Mouse (Mus musculus) limb, embryonic 12.5 days (tissue): ENCODE data around the gene Dscam. TPM values are rescaled to one million over a fixed set of nuclear protein-coding genes. Genes with fewer than 3 reads are reported as not detected.

Experiments used
- ATAC-seq: fragments of 200-750 bp; cut with Nextera tagmentation; 2 replicates; pipeline ENCODE4 v1.8.0; 2017; ENCODE audit warnings: low read depth, moderate TSS enrichment; ENCODE audit not compliant: insufficient number of reproducible peaks, insufficient read depth, low FRiP score, low TSS enrichment
- H3K27ac ChIP-seq: fragments of 300-500 bp; sonication (generic); 2 replicates; pipeline ENCODE4 v1.5.1; 2016; ENCODE audit warnings: mild to moderate bottlenecking, moderate library complexity
- H3K27me3 ChIP-seq: fragments of 300-500 bp; sonication (generic); 2 replicates; pipeline ENCODE4 v1.6.1; 2016; ENCODE audit warnings: mild to moderate bottlenecking, moderate library complexity
- H3K36me3 ChIP-seq: fragments of 300-500 bp; sonication (generic); 2 replicates; pipeline ENCODE4 v1.6.1; 2016; ENCODE audit warnings: mild to moderate bottlenecking, moderate library complexity
- H3K4me1 ChIP-seq: fragments of 300-500 bp; sonication (generic); replicated peaks from 2 replicates; pipeline ENCODE4 v1.6.1; 2016
- H3K4me2 ChIP-seq: fragments of 300-500 bp; sonication (generic); 2 replicates; pipeline ENCODE4 v1.6.1; 2016; ENCODE audit warnings: mild to moderate bottlenecking, moderate library complexity
- H3K4me3 ChIP-seq: fragments of 300-500 bp; sonication (generic); replicated peaks from 2 replicates; pipeline ENCODE4 v1.5.1; 2016; ENCODE audit warnings: mild to moderate bottlenecking
- H3K9ac ChIP-seq: fragments of 300-500 bp; sonication (generic); replicated peaks from 2 replicates; pipeline ENCODE4 v1.6.1; 2016; ENCODE audit warnings: mild to moderate bottlenecking, moderate library complexity
- H3K9me3 ChIP-seq: fragments of 300-500 bp; sonication (generic); 2 replicates; pipeline ENCODE4 v1.6.1; 2016; ENCODE audit warnings: mild to moderate bottlenecking, moderate library complexity
- WGBS: fragments of 180-500 bp; shearing (Covaris S2); methylation state at CpG from one replicate; pipeline ENCODE4 v1.1.7; 2016; 5-methylcytosine and 5-hydroxymethylcytosine counted together
- polyA plus RNA-seq: library from polyadenylated mRNA; unstranded; fragments of >200 nt; fragmentation: Nextera tagmentation; extraction: Ambion mirVana; gene quantifications from 2 replicates; pipeline ENCODE4 v1.2.1, GENCODE M21; 2016

The Dscam gene
- 0.08 TPM in 1 of 2 replicates, not detected in the other for polyA plus RNA-seq

DNA sequence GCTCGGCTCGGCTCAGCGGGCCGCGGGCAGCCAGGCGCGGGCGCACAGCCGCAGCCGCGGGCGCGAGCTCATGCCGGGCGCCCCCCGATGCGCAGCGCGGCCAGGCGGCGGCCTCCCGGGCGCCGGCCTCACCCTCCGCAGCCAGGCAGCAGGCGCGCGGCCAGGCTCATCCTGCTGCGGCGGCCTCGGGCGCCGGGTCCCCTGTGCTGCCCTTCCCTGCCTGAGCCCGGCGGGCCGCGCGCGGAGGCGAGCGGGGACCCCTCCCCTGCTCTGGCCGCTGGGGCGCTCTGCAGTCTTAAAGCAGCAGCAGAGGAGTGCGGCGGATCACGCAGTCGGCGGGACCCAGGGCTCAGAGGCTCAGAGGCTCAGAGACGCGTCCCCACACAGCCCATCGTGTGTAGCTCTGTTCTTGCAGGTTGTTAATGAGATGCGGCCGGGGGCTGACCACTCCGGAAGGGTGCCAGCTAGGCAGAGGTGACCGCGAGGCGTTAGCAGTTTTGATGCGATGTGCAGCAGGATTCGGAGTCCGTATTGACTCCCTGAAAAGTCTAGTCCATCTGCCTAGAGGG lies at the start of gene Dscam:
Dscam (minus strand) TSS at position 240 of the 569 bp plus-strand sequence.
- Histone ChIP-seq H3K4me1 (peaks cover 14% of the 10 kb centered on the region), H3K27ac (no peak within 1 kb of the TSS), H3K27me3 (peaks cover 85% of the 10 kb centered on the region), H3K9me3 (no peaks in the 10 kb centered on the region), H3K9ac (peak within 1 kb of the TSS; percentile 50), H3K4me2 (peak within 1 kb of the TSS; percentile 91), H3K36me3 (no peaks in the 10 kb centered on the region), H3K4me3 (peak within 1 kb of the TSS; percentile 56)
- WGBS = 2% methylated on average over 57 of the region's 60 CpGs
- peak; percentile 2; the same call in 1 of the 2 replicates for ATAC-seq

DNA sequence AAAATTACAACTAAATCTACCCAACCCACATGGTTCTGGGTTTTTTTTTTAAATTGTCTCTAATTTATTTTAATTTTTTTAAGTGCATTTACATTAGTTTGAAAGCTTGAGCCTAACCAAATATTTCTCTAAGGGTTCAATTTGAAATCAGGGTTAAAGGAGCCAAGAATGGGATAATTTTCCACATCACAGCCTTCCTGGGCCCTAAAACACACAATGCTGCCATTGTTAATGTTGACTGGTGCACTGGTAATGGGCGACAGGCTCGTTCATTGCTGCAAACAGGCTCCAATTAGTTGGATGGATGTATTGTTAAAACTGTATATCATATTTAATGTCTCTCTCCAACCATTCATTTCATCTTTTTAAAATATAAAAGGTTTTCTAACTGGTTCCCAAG lies 48.8 kb upstream of the Dscam start:
- H3K4me2 ChIP-seq = no peak overlapping the region
- ATAC-seq = no peak
- H3K9ac ChIP-seq = no peak overlapping the region
- peaks cover 9% of the 10 kb centered on the region for H3K9me3 ChIP-seq
- H3K4me1 ChIP-seq = no peaks in the 10 kb centered on the region; the same call in 1 of the 2 replicates
- no peak overlapping the region for H3K27ac ChIP-seq
- H3K4me3 ChIP-seq = no peak overlapping the region
- H3K27me3 ChIP-seq = no peaks in the 10 kb centered on the region
- H3K36me3 ChIP-seq = no peaks in the 10 kb centered on the region
- 56% methylated on average over 2 of the region's 2 CpGs for WGBS

DNA sequence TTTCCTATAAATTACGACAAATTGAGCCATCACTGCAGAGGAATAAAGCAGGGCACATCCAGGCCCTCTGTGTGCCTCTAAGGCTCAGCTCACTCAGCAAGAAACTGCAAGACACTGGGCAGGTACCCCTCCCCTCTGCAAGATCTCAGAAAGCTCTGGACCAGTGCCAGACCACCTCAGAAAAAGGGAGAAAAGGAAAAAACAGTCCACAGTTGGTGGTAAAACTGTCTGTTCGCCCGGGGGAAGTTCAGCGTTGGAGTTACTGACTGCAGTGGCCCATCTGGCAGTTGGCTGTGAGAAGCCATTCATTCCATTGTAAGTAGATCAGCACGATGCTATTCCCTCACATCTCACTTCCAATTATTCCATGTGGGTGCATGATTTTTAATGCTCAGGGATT lies 39.4 kb upstream of the Dscam start:
- H3K27ac ChIP-seq = no peak overlapping the region
- 54% methylated on average over 5 of the region's 5 CpGs for WGBS
- no peaks in the 10 kb centered on the region for H3K27me3 ChIP-seq
- no peak overlapping the region for H3K4me2 ChIP-seq
- no peak overlapping the region for H3K4me3 ChIP-seq
- H3K36me3 ChIP-seq = no peaks in the 10 kb centered on the region
- no peak for ATAC-seq
- no peaks in the 10 kb centered on the region for H3K4me1 ChIP-seq
- no peak overlapping the region for H3K9ac ChIP-seq
- H3K9me3 ChIP-seq = peaks cover 4% of the 10 kb centered on the region

DNA sequence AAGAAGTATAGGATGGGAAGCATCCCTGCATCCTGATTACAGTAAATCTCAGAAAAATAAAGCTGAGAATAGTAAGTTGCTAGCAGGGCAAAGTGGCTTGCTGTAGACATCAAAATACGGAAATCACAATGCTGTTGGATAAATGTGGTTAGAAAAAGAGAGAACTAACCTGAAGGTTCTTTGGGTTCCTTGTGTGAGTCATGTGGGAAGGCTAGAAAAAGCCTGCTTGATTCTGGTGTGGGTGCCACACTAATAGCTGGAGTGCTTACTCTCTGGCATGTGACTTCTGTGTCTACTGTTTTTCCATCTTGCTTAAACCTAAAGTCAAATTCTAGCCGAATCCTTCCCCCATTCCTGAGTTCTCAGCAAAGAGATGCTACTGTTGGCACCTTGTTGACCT lies 37.7 kb upstream of the Dscam start:
- no peaks in the 10 kb centered on the region for H3K4me1 ChIP-seq
- no peaks in the 10 kb centered on the region for H3K27me3 ChIP-seq
- no peaks in the 10 kb centered on the region for H3K9me3 ChIP-seq
- H3K4me3 ChIP-seq = no peak overlapping the region
- no peak overlapping the region for H3K27ac ChIP-seq
- H3K4me2 ChIP-seq = no peak overlapping the region
- H3K9ac ChIP-seq = no peak overlapping the region
- H3K36me3 ChIP-seq = no peaks in the 10 kb centered on the region
- no peak for ATAC-seq
- WGBS = 81% methylated on average over 2 of the region's 2 CpGs

DNA sequence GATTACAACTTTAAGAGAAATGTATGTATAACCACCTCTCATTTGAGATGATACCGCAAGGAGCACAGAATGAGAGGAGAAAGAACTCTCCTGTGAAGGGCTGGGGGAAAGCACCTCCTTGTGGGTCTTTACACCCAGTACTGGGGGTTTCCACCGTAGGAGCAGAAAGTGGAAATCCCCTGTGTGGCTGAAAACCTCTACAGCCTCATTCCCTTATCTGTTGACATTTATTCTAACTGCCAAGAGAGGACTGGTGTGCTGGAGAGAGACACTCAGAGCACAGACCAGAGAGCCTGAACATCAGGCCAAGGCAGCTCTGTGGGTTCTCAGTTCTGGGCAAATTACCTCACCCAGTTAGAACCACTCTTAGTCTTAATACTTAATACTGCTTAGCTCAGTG lies 33.5 kb upstream of the Dscam start:
- Histone ChIP-seq H3K4me2 (no peak overlapping the region), H3K36me3 (no peaks in the 10 kb centered on the region), H3K4me3 (no peak overlapping the region), H3K4me1 (no peaks in the 10 kb centered on the region), H3K9ac (no peak overlapping the region), H3K9me3 (no peaks in the 10 kb centered on the region), H3K27me3 (no peaks in the 10 kb centered on the region), H3K27ac (no peak overlapping the region)
- 84% methylated on average over 2 of the region's 2 CpGs for WGBS
- no peak for ATAC-seq

DNA sequence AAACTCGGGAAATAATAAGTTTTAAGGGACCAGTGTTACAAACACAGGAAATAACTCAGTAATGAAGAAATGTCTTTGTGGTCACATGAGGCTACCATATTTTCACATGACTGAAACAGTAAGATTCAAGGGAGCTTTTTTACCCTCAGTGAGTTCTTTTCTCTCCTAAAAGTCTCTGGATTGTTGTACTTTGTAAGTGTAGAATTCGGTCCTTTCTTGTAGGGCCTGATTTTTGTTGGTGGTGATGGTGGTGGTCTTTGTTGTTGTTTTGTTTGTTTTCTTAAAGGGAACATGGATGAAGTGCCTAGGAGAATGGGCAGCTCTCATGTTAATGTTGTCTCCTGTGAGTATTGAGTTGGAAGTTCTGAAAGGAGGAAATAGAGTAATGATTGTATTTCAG lies 33.0 kb upstream of the Dscam start:
- 83% methylated on average over 2 of the region's 2 CpGs for WGBS
- no peak for ATAC-seq
- Histone ChIP-seq H3K27me3 (no peaks in the 10 kb centered on the region), H3K36me3 (no peaks in the 10 kb centered on the region), H3K9ac (no peak overlapping the region), H3K4me3 (no peak overlapping the region), H3K4me1 (no peaks in the 10 kb centered on the region), H3K4me2 (no peak overlapping the region), H3K27ac (no peak overlapping the region), H3K9me3 (no peaks in the 10 kb centered on the region)

DNA sequence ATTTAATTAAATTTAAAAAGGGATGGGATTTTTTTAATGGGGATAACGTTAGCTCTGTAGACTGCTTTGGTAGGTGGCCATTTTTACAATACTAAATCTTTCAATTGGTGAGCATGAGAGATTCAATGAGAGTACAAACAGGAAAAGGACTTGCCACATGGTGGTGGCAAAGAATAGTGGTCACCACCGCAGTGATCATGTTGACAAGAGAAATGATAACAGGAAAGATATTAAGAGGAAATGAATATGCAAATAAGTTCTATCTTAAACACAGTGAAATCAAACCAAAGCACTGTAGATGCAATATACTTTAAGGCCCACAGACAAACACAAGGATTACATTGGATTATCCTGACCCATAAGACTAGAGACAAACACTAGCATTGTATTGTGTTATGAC lies 24.1 kb upstream of the Dscam start:
- no peak for ATAC-seq
- Histone ChIP-seq H3K27me3 (no peaks in the 10 kb centered on the region), H3K36me3 (no peaks in the 10 kb centered on the region), H3K27ac (no peak overlapping the region), H3K4me2 (no peak overlapping the region), H3K4me3 (no peak overlapping the region), H3K9me3 (no peaks in the 10 kb centered on the region), H3K4me1 (no peaks in the 10 kb centered on the region), H3K9ac (no peak overlapping the region)
- 84% methylated on average over 2 of the region's 2 CpGs for WGBS

DNA sequence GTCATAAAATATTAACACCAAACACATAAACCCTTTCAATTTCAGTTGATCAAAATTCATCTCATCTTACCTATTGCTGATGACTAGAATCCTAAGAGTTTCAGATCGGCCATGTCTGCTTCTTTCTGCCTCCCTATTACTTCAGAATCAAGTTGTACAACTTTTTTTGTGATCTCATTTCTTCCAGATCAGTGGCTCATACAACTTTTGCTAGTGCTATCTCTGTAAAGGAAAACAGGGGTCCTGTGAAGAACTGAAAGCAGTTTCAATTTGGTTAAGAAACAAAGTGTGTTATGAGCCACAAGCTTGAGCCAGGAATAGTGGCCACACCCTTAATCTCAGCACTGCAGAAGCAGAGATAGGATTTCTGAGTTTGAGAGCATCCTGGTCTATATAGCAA lies 23.6 kb upstream of the Dscam start:
- Histone ChIP-seq H3K36me3 (no peaks in the 10 kb centered on the region), H3K27ac (no peak overlapping the region), H3K4me2 (no peak overlapping the region), H3K4me1 (no peaks in the 10 kb centered on the region), H3K9ac (no peak overlapping the region), H3K4me3 (no peak overlapping the region), H3K27me3 (no peaks in the 10 kb centered on the region), H3K9me3 (no peaks in the 10 kb centered on the region)
- WGBS = 86% methylated on average over 1 of the region's 1 CpGs
- ATAC-seq = no peak

DNA sequence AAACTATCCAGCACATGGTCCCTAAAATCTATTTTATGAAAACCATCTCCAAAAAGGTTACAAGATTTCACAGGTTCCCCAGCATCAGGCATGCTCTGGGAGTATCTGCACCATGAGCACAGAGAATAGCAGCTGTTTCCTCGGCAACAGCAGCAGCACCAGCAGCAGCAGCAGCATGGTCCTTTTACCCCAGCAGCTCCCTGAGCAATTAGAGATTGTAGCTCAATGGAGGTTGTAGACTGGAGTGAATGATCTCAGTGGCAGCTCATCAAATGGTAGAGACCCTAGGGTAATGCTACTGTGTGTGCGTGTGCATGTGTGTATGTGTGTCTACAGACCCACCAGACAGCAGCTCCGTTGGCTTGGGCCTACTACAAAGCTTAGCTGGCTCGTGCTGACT lies 21.7 kb upstream of the Dscam start:
- Histone ChIP-seq H3K9ac (no peak overlapping the region), H3K27me3 (no peaks in the 10 kb centered on the region), H3K36me3 (no peaks in the 10 kb centered on the region), H3K27ac (no peak overlapping the region), H3K4me2 (no peak overlapping the region), H3K4me3 (no peak overlapping the region), H3K9me3 (no peaks in the 10 kb centered on the region), H3K4me1 (no peaks in the 10 kb centered on the region)
- WGBS = 82% methylated on average over 4 of the region's 4 CpGs
- ATAC-seq = no peak

DNA sequence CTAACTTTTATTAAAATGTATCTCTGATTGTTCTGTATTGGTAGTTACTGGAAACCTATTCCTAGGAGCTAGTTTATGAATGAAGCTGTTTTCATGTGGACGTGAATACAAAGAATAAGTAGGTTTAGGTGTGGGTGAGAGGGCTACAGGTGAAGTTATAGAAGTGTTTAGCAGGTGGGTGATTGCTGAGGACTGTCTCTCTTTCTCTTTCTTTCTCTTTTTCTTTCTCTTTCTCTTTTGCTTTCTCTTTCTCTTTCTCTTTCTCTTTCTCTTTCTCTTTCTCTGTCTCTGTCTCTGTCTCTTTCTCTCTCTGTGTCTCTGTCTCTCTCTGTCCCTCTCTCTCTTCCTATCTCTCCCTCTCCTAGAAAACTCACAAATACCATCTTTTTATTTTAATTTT lies 20.1 kb upstream of the Dscam start:
- peaks cover 3% of the 10 kb centered on the region for H3K9me3 ChIP-seq
- H3K9ac ChIP-seq = no peak overlapping the region
- WGBS = 93% methylated on average over 1 of the region's 1 CpGs
- no peak overlapping the region for H3K4me3 ChIP-seq
- H3K27ac ChIP-seq = no peak overlapping the region
- ATAC-seq = no peak
- H3K4me1 ChIP-seq = no peaks in the 10 kb centered on the region
- H3K4me2 ChIP-seq = no peak overlapping the region
- no peaks in the 10 kb centered on the region for H3K27me3 ChIP-seq
- H3K36me3 ChIP-seq = no peaks in the 10 kb centered on the region

DNA sequence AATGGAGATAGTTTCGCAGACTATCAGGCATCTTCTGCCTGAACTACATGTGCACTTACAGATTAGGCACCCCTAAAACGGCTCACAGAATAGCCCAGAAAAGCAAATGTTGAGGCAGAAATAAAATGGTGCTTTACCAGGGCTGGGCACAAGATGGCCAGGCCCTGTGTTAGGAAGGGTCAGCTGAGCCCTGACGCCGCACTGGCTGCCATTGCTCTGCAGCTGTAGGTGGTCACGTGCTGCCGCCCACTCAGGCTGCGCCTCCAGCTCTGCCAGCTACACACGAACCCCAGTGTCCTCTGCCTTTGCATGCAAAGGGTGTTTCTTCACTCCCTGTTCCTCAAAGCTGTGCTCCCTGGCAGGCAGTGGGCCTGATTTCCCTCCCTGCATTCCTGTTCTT lies 948 bp upstream of the Dscam start:
- WGBS = 57% methylated on average over 8 of the region's 8 CpGs
- H3K9ac ChIP-seq = no peak overlapping the region
- H3K27me3 ChIP-seq = peaks cover 77% of the 10 kb centered on the region
- peaks cover 10% of the 10 kb centered on the region; the same call in 1 of the 2 replicates for H3K4me1 ChIP-seq
- ATAC-seq = no peak
- H3K9me3 ChIP-seq = no peaks in the 10 kb centered on the region
- no peaks in the 10 kb centered on the region for H3K36me3 ChIP-seq
- H3K4me3 ChIP-seq = no peak overlapping the region
- no peak overlapping the region for H3K27ac ChIP-seq
- no peak overlapping the region for H3K4me2 ChIP-seq

DNA sequence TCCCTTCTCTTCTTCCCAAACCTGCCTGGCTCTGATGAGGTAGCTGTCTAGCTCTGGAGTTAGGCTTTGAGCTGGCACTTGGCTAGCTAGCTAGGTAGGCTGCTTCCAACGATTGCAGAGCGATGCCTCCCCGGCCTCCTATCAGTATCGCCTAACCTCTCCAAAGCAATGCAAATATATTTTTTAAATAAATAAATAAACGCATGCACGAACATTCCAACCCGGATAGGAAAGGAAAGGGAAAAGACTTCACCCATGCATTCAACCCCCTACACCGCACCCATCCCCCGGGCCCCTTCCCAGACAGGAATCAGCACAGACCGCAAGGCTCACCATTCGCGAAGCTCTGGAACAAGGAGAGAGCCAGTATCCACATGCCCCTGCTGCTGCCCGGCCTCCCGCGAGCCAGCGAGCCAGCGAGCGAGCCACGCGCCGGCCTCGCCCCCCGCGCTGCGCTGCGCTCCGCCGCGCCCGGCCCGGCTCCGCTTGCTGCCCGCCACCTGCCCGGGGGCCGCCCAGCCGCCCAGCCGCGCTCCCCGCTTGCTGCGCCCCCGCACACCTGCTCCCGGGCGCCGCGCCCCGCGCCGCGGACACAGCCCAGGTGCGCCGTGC lies 545 bp downstream of the Dscam start:
- ATAC-seq = no peak; the same call in 1 of the 2 replicates
- peak overlapping the region; percentile 50 for H3K9ac ChIP-seq
- peaks cover 18% of the 10 kb centered on the region for H3K4me1 ChIP-seq
- no peaks in the 10 kb centered on the region for H3K9me3 ChIP-seq
- H3K4me3 ChIP-seq = peak overlapping the region; percentile 56
- H3K27ac ChIP-seq = no peak overlapping the region
- H3K27me3 ChIP-seq = peaks cover 86% of the 10 kb centered on the region
- WGBS = 1% methylated on average over 49 of the region's 51 CpGs
- H3K4me2 ChIP-seq = peak overlapping the region; percentile 91
- no peaks in the 10 kb centered on the region for H3K36me3 ChIP-seq
